Mouse (Mus musculus): ENCODE results near the gene Knl1.
"Not testable (repeated sequence)": the region's sequence is repeated elsewhere in the genome, so short reads cannot be mapped to it uniquely, and the experiment has no call there.

The Knl1 gene

DNA sequence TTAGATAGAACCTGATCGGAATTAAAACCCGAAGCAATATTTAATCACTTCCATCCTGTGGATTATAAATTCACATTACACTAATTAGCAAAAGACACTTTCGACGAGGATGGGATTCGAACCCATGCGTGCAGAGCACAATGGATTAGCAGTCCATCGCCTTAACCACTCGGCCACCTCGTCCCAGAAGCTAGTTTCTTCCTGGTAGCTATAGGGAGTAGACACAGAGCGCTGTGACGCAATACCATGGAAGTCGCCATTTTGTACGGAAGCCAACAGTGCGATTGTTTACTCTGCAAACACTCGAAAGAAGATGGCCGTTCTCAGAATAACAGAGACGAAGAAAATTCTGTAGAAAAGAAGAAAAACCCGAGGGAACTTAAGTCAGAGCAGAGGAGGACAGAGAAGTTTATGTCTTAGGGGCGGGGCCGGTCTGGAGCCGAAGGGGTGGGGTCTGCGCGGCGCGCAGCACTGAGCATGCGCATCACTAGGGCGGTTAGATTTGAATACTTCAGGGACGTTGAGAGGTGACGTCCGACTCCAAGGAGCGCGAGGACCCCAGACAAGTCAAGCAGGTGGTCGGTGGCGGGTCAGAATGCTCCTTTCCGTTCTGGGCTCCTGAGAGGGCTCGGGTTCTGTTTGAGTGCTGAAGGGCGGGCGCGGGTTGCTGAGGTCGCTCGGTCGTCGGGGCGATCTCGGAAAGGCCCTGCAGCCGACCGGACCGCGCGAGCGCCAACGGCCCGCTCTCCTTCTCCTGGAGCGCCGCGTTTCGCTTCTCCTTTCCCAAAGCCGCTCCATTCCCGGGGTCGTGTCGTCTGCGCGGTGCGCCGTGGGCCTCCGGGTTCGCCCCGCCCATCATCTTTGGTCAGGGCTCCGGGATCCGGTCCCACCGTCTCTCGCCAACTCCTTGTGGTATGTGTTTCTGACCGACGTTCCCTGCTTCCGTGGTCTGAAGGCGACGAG is at the start of gene Knl1:
Knl1 (plus strand) TSS at position 471 of the 963 bp plus-strand sequence.
- DNase-seq (ENCODE audit: low spot score), result peak; percentile 100

- no peak for DNase-seq (ENCODE audit: low spot score)
Measured at GRCm38 (mm10) chr2:118998115-118998866, 48.6 kb upstream of the Knl1 start.

GRCm38 (mm10) chr2:118999025-118999639 is 47.8 kb upstream of the Knl1 start:
- no peak for DNase-seq (ENCODE audit: low spot score)

DNA sequence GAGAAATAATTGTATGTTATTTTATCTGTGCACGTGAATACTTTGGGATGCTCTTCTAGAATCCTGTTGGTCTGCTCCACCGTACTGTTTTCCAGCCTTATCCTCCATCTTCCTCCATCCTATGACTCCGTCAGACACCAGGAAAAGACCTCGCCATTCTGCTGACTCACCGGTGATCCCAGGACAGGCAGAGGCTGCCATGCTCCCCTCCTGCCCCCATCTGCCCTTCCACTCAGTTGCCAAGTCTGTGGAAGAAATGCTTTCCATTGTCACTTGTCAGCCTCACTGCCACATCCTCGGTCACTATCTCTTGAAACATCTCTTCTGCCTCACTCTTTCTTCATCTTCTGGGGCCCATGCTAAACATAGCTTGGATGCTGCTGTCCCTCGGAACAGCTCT is 40.0 kb upstream of the Knl1 start:
- DNase-seq (ENCODE audit: low spot score), result no peak

- DNase-seq (ENCODE audit: low spot score), result no peak
Measured at GRCm38 (mm10) chr2:119009376-119009775, 37.5 kb upstream of the Knl1 start.

DNA sequence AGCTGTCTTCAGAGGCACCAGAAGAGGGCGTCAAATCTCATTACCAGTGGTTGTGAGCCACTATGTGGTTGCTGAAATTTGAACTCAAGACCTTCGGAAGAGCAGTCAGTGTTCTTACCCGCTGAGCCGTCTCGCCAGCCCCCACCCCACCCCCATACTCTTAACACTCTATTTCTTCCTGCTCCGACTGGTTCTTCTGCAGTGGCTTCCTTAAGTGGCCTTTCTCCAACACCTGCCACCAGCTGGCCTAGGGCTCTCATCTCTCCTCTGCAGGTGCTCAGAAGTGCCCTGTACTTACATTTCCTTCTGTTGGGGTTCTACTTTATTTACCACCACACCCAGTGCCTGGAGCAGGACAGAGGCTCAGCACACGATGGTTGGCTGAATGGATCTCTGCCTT is 31.9 kb upstream of the Knl1 start:
- no peak for DNase-seq (ENCODE audit: low spot score)

DNA sequence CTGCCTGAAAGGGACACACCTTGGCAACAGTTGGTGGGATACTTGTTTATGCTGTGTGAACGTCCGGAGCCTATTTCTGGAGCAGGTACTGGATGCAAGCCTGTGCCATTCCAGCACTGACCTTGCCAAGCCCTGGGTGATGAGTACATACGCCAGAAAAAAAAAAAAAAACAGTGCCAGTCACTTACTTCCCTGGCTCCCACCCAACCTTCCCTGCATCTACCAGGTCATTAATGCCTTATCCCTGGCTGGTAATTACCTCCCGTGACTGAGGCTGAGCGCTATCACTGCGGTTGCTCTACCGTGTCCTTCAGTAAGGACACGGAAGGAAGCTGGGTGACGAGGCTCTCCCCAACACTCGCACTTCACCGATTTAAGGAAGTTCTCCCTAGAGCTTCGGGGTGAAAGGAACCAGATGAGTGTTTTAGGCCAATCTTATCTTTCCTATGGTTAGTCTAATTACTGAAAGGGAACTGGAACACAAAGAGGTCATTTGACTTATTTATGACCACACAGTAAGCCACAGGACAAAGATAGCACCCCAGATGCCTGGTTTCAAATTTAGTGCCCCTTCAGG is 31.2 kb upstream of the Knl1 start:
- DNase-seq (ENCODE audit: low spot score), result no peak

GRCm38 (mm10) chr2:119016312-119016711 is 30.6 kb upstream of the Knl1 start:
- not testable (repeated sequence) for DNase-seq (ENCODE audit: low spot score)

- no peak for DNase-seq (ENCODE audit: low spot score)
Measured at GRCm38 (mm10) chr2:119017647-119018046, 29.3 kb upstream of the Knl1 start.

GRCm38 (mm10) chr2:119018391-119019122 is 28.4 kb upstream of the Knl1 start:
- DNase-seq (ENCODE audit: low spot score), result no peak

DNA sequence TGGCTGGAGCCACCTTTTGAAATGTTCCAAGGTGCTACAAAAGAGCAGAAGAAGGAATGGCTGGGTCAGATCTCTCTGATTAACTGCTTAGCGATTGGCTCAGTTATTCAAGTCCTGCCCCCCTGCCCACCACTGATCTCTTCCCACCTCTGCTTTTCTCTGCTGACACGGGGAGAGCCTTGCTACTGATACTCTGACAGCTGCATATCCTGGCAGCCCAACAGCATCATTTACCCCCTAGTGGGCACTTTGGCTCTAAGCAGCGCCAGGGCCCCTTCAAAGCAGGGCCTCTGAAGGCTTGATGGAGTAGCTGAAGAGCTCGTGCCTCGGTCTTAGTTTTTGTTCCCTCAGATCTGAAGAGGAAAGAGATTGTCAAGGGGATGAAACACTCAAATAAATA is 27.8 kb upstream of the Knl1 start:
- DNase-seq (ENCODE audit: low spot score), result no peak

GRCm38 (mm10) chr2:119019538-119019937 is 27.4 kb upstream of the Knl1 start:
- no peak for DNase-seq (ENCODE audit: low spot score)

GRCm38 (mm10) chr2:119023154-119023660 is 23.7 kb upstream of the Knl1 start:
- DNase-seq (ENCODE audit: low spot score), result no peak

DNA sequence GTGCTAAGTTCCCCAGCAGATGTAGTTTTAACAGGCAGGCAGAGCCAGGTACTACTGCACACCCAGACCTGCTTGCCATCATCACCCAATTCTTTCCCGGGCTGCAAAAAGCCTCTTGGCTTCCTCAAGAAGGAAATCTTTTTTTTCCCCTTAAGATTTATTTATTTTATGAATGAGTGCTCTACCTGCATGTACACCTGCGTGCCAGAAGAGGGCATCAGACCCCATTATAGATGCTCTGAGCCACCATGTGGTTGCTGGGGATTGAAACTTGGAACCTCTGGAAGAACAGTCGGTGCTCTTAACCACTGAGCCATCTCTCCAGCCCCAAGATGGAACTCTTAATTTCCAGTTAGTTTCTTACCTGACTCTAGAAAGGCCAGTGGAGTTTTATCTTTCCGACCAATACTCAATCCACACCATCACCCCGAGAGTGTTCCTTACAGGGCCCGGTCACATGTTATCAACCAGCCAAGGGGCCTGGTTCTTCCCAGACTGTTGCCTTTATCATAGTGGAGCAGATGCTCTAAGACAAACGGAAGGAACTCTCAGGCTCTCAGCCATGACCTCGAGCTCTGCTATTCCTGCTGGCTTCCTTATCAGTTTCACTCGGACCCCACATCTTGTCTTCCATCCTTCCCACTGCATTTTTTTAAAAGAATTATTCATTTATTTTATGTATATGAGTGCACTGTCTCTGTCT is 22.2 kb upstream of the Knl1 start:
- DNase-seq (ENCODE audit: low spot score), result no peak

- DNase-seq (ENCODE audit: low spot score), result no peak
Measured at GRCm38 (mm10) chr2:119025239-119025616, 21.7 kb upstream of the Knl1 start.

DNA sequence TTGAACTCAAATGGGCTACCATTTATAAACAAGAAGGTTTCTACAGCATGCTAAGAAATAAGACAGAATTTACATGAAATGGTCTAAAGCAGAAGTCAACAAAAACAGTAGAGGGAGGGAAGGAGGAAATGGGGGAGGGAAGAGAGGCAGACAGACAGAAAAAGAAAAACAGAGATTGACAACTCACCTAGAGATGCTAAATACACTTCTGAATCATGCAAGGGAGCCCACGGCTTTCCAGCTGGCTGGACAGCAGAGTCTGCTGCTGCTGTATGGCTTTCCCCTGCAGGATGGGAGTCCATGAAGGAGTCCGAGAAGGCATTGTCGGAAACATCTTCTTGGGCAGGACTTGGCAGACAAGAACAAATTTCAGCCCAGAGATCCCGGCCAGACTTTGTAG is 20.0 kb upstream of the Knl1 start:
- no peak for DNase-seq (ENCODE audit: low spot score)

DNA sequence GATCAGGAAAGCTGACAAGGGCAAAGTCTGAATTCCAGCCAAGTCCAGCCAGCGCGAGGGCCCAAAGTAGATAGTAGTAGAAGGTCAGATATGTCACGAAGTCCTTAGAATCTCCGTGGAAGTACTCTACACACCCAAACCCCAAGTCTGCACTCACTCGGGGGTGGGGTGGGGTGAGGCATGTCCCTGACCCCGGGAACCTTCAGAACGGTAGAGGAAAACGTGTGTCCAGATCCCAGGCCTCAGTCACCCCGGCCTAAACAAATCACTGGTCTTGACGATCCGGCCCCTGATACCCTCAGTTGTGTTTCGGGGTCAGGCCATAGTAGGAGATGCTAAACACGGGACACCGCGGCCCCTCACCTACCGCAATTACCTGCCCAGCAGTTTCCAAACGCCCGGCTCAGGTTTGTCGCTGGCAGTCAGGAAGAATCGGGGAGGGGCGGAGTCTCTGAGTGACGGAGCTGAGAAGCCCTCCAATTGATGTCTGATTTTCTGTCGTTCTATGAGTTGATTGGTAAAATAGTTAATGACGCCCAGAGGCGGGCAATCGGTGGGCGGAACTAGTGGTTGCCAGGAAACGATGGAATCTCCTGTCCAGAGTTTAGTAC is 17.9 kb upstream of the Knl1 start, which contains the start of gene Ccdc32:
Ccdc32 (minus strand) TSS at position 453 of the 611 bp plus-strand sequence.
- peak; percentile 61 for DNase-seq (ENCODE audit: low spot score)

GRCm38 (mm10) chr2:119032191-119032590 is 14.7 kb upstream of the Knl1 start:
- DNase-seq (ENCODE audit: low spot score), result no peak

DNA sequence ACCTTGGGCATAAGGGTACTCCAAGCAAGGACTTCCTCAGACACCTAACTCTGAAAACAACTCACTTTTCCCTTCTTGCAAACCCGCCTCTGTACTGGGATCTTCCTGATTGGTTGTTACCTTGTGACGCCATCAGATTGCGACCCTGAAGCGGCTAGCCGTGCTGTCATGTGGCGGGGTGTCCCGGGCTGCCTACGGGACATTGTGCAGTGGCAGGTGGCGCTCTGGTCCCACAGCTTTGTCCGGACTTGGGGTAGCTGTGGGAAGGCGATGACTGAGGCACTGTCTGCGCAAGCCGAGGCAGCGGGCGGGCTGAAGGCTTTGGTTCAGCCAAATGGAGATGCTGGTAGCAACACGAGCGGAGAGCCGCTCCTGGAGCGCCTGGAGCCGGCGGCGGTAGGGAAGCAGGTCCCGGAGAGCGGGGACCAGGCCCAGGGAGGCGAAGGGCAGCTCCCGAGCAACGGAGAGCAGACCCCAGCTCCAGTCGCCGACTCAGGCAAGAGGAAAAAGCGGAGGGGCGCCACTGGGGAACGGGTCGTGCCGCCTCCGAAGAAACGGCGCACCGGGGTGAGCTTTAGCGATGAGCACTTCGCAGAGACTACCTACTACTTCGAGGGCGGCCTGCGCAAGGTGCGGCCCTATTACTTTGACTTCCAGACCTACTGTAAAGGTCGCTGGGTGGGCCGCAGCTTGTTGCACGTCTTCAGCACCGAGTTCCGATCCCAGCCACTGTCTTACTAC is 12.1 kb upstream of the Knl1 start, which contains the start of gene Rpusd2:
Rpusd2 (plus strand) TSS at position 135 of the 741 bp plus-strand sequence.
- DNase-seq (ENCODE audit: low spot score), result peak; percentile 79

All from ovary, postnatal 10 days (tissue).